Mouse (Mus musculus) liver, embryonic 14.5 days (tissue): ENCODE data around the gene Ltbp1.

Experiments used
- CTCF ChIP-seq: IDR thresholded peaks from 2 replicates; pipeline ENCODE4 v1.5.1; 2016; ENCODE audit warnings: antibody characterized with exemption, low read depth, control low read depth
- EP300 ChIP-seq: IDR thresholded peaks from 2 replicates; pipeline ENCODE4 v1.6.1; 2016; ENCODE audit warnings: antibody characterized with exemption, low read depth

DNA sequence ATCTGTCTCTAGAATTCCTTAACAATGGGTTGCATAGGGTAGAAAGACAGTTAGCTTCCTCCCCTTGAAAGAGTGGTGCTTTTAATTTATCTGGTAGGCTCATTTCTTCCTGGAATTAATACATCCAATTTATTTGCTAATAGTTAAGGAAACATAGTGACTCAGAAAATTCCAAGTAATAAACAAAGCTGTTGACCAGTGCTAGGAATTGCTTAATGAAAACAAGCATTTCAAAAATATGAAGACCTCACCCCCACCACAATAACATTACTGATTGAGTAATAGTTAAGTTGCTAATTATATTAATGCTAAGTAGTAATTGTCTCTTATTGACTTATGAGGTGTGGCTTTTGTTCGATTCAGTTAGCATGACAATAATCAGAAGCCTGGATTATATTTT lies 272.7 kb downstream of the Ltbp1 start:
- TF ChIP-seq CTCF, result no peak
- TF ChIP-seq EP300, result no peak
